In genomic region chr12:108590131-108590530, GRCm38 (mm10) we compare ENCODE assay signal across 10 mouse cellular contexts.
"Had no signal": no experiment of that assay in that cellular context is flagged by ENCODE, and none has a peak within 500 bp of the region (broad histone marks: within the 10 kb centered on the region; RNA-seq: fewer than 3 reads in every experiment).

No protein-coding gene starts in this region.

- ATAC-seq: midbrain, embryonic 16.5 days had no signal

- DNase-seq: lung, adult 18-20 months; lung, embryonic 14.5 days; lung, postnatal 10 days; lung, postnatal 4 days; midbrain, embryonic 14.5 days; right cerebral cortex, postnatal 14 days; thymus, adult 2 months; thymus, postnatal 25 days; thymus, postnatal 4 days had no signal
